Mouse (Mus musculus) heart, embryonic 10.5 days (tissue): ENCODE measurements around the gene Ehhadh. TPM values are rescaled to one million over a fixed set of nuclear protein-coding genes. Genes with fewer than 3 reads are reported as not detected.

Experiments used
- DNase-seq: peaks from one replicate; pipeline ENCODE4 v3.0.0-alpha.2; 2017; ENCODE audit warnings: low spot score
- H3K27ac ChIP-seq: fragments of 300-500 bp; sonication (generic); 2 replicates; pipeline ENCODE4 v1.5.1; 2016; ENCODE audit warnings: mild to moderate bottlenecking
- H3K27me3 ChIP-seq: fragments of 300-500 bp; sonication (generic); 2 replicates; pipeline ENCODE4 v1.6.1; 2016; ENCODE audit warnings: mild to moderate bottlenecking; ENCODE audit not compliant: poor library complexity, insufficient read depth, severe bottlenecking
- H3K36me3 ChIP-seq: fragments of 300-500 bp; sonication (generic); 2 replicates; pipeline ENCODE4 v1.6.1; 2016; ENCODE audit warnings: mild to moderate bottlenecking, moderate library complexity
- H3K4me1 ChIP-seq: fragments of 300-500 bp; sonication (generic); 2 replicates; pipeline ENCODE4 v1.6.1; 2016; ENCODE audit warnings: mild to moderate bottlenecking
- H3K4me3 ChIP-seq: fragments of 300-500 bp; sonication (generic); 2 replicates; pipeline ENCODE4 v1.5.1; 2016; ENCODE audit warnings: mild to moderate bottlenecking, moderate library complexity
- H3K9me3 ChIP-seq: fragments of 300-500 bp; sonication (generic); 2 replicates; pipeline ENCODE4 v1.6.1; 2016; ENCODE audit warnings: mild to moderate bottlenecking, moderate library complexity
- WGBS: fragments of 180-500 bp; shearing (Covaris S2); methylation state at CpG from one replicate; pipeline ENCODE4 v1.1.7; 2016; 5-methylcytosine and 5-hydroxymethylcytosine counted together
- polyA plus RNA-seq: library from polyadenylated mRNA; unstranded; fragments of >200 nt; fragmentation: Nextera tagmentation; extraction: Ambion mirVana; gene quantifications from 2 replicates; pipeline ENCODE4 v1.2.1, GENCODE M21; 2016

Ehhadh gene
- polyA plus RNA-seq, result 2.3 and 3.5 TPM in 2 replicates

GRCm38 (mm10) chr16:21787516-21788353 is at the start of gene Ehhadh:
Ehhadh (minus strand) TSS chr16:21787807.
- Histone ChIP-seq H3K9me3 (no peaks in the 10 kb centered on the region), H3K4me1 (peaks cover 10% of the 10 kb centered on the region), H3K27me3 (no peaks in the 10 kb centered on the region), H3K36me3 (no peaks in the 10 kb centered on the region), H3K27ac (peak within 1 kb of the TSS; percentile 81), H3K4me3 (peak within 1 kb of the TSS; percentile 67)
- WGBS, result 9% methylated on average over 28 of the region's 28 CpGs
- DNase-seq, result peak; percentile 81

GRCm38 (mm10) chr16:21836311-21837072 is 48.9 kb upstream of the Ehhadh start:
- no peaks in the 10 kb centered on the region for H3K4me1 ChIP-seq
- 58% methylated on average over 7 of the region's 7 CpGs for WGBS
- DNase-seq, result no peak
- no peaks in the 10 kb centered on the region for H3K9me3 ChIP-seq
- no peak overlapping the region for H3K4me3 ChIP-seq
- H3K27me3 ChIP-seq, result no peaks in the 10 kb centered on the region; the same call in 1 of the 2 replicates
- no peak overlapping the region for H3K27ac ChIP-seq
- no peaks in the 10 kb centered on the region for H3K36me3 ChIP-seq

GRCm38 (mm10) chr16:21835584-21835931 is 48.0 kb upstream of the Ehhadh start:
- Histone ChIP-seq H3K4me1 (no peaks in the 10 kb centered on the region), H3K36me3 (no peaks in the 10 kb centered on the region), H3K4me3 (no peak overlapping the region), H3K27ac (no peak overlapping the region), H3K9me3 (no peaks in the 10 kb centered on the region), H3K27me3 (no peaks in the 10 kb centered on the region; the same call in 1 of the 2 replicates)
- 61% methylated on average over 7 of the region's 7 CpGs for WGBS
- no peak for DNase-seq

- Histone ChIP-seq H3K4me1 (no peaks in the 10 kb centered on the region), H3K27me3 (no peaks in the 10 kb centered on the region; the same call in 1 of the 2 replicates), H3K4me3 (no peak overlapping the region), H3K27ac (no peak overlapping the region), H3K36me3 (no peaks in the 10 kb centered on the region), H3K9me3 (no peaks in the 10 kb centered on the region)
- WGBS, result 78% methylated on average over 8 of the region's 8 CpGs
- DNase-seq, result no peak
Observed at GRCm38 (mm10) chr16:21834866-21835583, 47.4 kb upstream of the Ehhadh start.

- H3K27me3 ChIP-seq, result no peaks in the 10 kb centered on the region; the same call in 1 of the 2 replicates
- DNase-seq, result no peak
- no peaks in the 10 kb centered on the region for H3K4me1 ChIP-seq
- no peak overlapping the region for H3K27ac ChIP-seq
- H3K4me3 ChIP-seq, result no peak overlapping the region
- no peaks in the 10 kb centered on the region for H3K9me3 ChIP-seq
- 76% methylated on average over 10 of the region's 10 CpGs for WGBS
- no peaks in the 10 kb centered on the region for H3K36me3 ChIP-seq
Observed at GRCm38 (mm10) chr16:21833970-21834369, 46.4 kb upstream of the Ehhadh start.

- no peaks in the 10 kb centered on the region for H3K36me3 ChIP-seq
- WGBS, result 68% methylated on average over 1 of the region's 1 CpGs
Observed at GRCm38 (mm10) chr16:21833469-21833868, 45.9 kb upstream of the Ehhadh start.

GRCm38 (mm10) chr16:21831764-21832163 is 44.2 kb upstream of the Ehhadh start:
- Histone ChIP-seq H3K9me3 (no peaks in the 10 kb centered on the region), H3K27ac (no peak overlapping the region), H3K4me3 (no peak overlapping the region), H3K27me3 (no peaks in the 10 kb centered on the region; the same call in 1 of the 2 replicates), H3K4me1 (no peaks in the 10 kb centered on the region), H3K36me3 (no peaks in the 10 kb centered on the region)
- 78% methylated on average over 5 of the region's 5 CpGs for WGBS
- DNase-seq, result no peak

More at GRCm38 (mm10) chr16:21833469-21833868, 45.9 kb upstream of the Ehhadh start:
- no peak for DNase-seq
- no peaks in the 10 kb centered on the region; the same call in 1 of the 2 replicates for H3K27me3 ChIP-seq
- no peak overlapping the region for H3K4me3 ChIP-seq
- no peaks in the 10 kb centered on the region for H3K4me1 ChIP-seq
- no peaks in the 10 kb centered on the region for H3K9me3 ChIP-seq
- no peak overlapping the region for H3K27ac ChIP-seq

- DNase-seq, result no peak
Observed at GRCm38 (mm10) chr16:21830784-21831183, 43.2 kb upstream of the Ehhadh start.

GRCm38 (mm10) chr16:21829711-21830110 is 42.1 kb upstream of the Ehhadh start:
- Histone ChIP-seq H3K27me3 (no peaks in the 10 kb centered on the region), H3K4me3 (no peak overlapping the region), H3K9me3 (no peaks in the 10 kb centered on the region), H3K27ac (no peak overlapping the region), H3K4me1 (no peaks in the 10 kb centered on the region), H3K36me3 (no peaks in the 10 kb centered on the region)
- DNase-seq, result no peak
- 39% methylated on average over 5 of the region's 5 CpGs for WGBS

More at GRCm38 (mm10) chr16:21830784-21831183, 43.2 kb upstream of the Ehhadh start:
- H3K4me1 ChIP-seq, result no peaks in the 10 kb centered on the region
- no peak overlapping the region for H3K4me3 ChIP-seq
- H3K9me3 ChIP-seq, result no peaks in the 10 kb centered on the region
- no peaks in the 10 kb centered on the region for H3K27me3 ChIP-seq
- H3K36me3 ChIP-seq, result no peaks in the 10 kb centered on the region
- no peak overlapping the region for H3K27ac ChIP-seq
- 63% methylated on average over 6 of the region's 6 CpGs for WGBS

GRCm38 (mm10) chr16:21827581-21827980 is 40.0 kb upstream of the Ehhadh start:
- Histone ChIP-seq H3K9me3 (no peaks in the 10 kb centered on the region), H3K27ac (no peak overlapping the region), H3K36me3 (no peaks in the 10 kb centered on the region), H3K4me1 (no peaks in the 10 kb centered on the region), H3K27me3 (no peaks in the 10 kb centered on the region), H3K4me3 (no peak overlapping the region)
- DNase-seq, result no peak
- WGBS, result 72% methylated on average over 4 of the region's 4 CpGs

GRCm38 (mm10) chr16:21827153-21827552 is 39.5 kb upstream of the Ehhadh start:
- Histone ChIP-seq H3K27ac (no peak overlapping the region), H3K27me3 (no peaks in the 10 kb centered on the region), H3K9me3 (no peaks in the 10 kb centered on the region), H3K4me3 (no peak overlapping the region), H3K4me1 (no peaks in the 10 kb centered on the region), H3K36me3 (no peaks in the 10 kb centered on the region)
- WGBS, result 68% methylated on average over 4 of the region's 4 CpGs
- DNase-seq, result no peak

GRCm38 (mm10) chr16:21825612-21826031 is 38.0 kb upstream of the Ehhadh start:
- WGBS, result 63% methylated on average over 9 of the region's 9 CpGs
- no peaks in the 10 kb centered on the region for H3K4me1 ChIP-seq
- no peaks in the 10 kb centered on the region for H3K36me3 ChIP-seq
- no peaks in the 10 kb centered on the region for H3K9me3 ChIP-seq
- no peaks in the 10 kb centered on the region for H3K27me3 ChIP-seq
- no peak overlapping the region for H3K27ac ChIP-seq
- no peak for DNase-seq
- H3K4me3 ChIP-seq, result no peak overlapping the region
